Mouse (Mus musculus) induced T-regulatory cell, adult 2 months (primary cell): ENCODE data around the gene Lactbl1.
A peak's percentile ranks its signal among the peaks of the same experiment; 100 is the strongest.

Experiments
- DNase-seq: peaks from one replicate; pipeline ENCODE4 v3.0.0-alpha.2; 2012; ENCODE audit warnings: low read depth

Gene Lactbl1

GRCm38 (mm10) chr4:136636983-136637562 is 14.7 kb downstream of the Lactbl1 start:
- no peak for DNase-seq

DNA sequence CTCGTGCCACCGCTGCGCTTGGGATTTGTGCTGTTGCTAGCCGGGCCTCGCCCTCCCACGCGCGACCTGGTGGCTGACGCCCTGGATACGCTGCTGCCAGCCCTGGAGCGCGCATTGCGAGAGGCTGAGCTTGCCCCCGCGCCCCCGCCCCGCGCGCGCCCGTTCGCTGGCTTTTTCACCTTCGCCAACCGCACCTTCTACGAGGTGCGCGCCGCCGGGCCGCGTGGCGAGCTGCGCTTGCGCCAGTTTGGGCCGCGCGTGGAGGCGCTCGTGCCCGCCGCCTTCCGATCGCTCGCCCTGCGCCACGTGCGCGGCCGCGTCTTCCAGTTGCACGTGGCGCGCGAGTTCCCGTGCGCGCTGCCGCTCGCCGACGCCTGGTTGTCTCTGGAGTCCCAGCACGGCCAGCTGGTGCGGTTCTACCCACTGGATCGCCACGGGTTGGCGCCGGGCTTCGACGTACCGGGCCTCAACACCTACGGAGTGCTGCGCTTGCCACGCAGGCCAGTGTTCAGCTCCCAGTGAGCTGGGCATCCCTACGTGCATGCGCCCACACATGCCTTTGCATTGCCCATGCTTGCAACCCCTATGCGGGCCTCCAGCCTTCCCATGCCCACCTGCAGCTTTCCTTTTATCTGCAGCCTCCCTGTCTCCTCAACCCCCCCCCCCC is 15.3 kb downstream of the Lactbl1 start:
- DNase-seq = peak; percentile 20

GRCm38 (mm10) chr4:136638230-136638750 is 15.9 kb downstream of the Lactbl1 start:
- no peak for DNase-seq

DNA sequence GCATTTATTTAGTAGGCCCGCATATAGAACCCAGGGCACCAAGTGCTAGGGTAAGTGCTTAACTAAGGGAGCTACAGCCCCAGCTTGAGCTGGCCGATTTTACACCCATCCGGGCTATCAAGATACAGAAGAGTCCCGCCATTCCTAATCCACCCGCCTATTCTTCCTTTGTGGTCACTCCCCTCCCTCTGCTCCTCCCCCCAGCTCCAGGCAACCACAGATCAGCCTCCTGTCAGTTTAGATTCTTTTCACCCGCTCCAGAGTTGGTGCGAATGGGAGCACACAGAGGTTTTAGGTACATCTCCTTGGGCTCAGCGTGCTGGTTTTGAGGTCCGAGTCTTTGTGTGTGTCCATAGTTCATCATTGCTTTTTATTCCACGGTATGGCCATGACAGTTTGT is 16.5 kb downstream of the Lactbl1 start:
- no peak for DNase-seq

GRCm38 (mm10) chr4:136648922-136649479 is 26.6 kb downstream of the Lactbl1 start:
- peak; percentile 78 for DNase-seq

GRCm38 (mm10) chr4:136649480-136650196 is 27.2 kb downstream of the Lactbl1 start:
- no peak for DNase-seq

GRCm38 (mm10) chr4:136650261-136650660 is 27.8 kb downstream of the Lactbl1 start:
- no peak for DNase-seq

DNA sequence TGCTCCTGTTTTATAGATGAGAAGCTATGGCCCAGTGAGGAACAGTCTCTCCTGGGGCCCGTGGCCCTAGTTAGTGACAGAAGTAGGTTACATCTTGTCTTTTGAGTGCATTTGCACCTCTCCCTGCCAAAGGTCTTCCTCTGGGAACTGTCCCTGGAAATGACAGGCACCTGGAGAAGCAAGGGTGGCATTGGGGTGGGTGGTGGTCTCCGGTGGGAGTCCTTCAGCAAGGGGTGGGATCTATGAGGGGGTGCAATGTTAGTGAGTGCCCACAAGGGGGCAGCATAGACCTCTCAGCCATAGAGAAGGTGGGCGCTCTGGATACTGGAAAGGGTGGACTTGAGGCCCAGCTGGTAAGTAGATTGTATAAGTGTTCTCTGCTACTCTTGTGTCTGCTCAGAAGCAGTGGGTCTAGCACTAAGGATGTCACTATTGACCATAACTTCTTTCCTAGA is 29.0 kb downstream of the Lactbl1 start:
- peak; percentile 55 for DNase-seq

GRCm38 (mm10) chr4:136651882-136652527 is 29.6 kb downstream of the Lactbl1 start:
- no peak for DNase-seq

GRCm38 (mm10) chr4:136652528-136652910 is 30.1 kb downstream of the Lactbl1 start:
- DNase-seq = no peak

DNA sequence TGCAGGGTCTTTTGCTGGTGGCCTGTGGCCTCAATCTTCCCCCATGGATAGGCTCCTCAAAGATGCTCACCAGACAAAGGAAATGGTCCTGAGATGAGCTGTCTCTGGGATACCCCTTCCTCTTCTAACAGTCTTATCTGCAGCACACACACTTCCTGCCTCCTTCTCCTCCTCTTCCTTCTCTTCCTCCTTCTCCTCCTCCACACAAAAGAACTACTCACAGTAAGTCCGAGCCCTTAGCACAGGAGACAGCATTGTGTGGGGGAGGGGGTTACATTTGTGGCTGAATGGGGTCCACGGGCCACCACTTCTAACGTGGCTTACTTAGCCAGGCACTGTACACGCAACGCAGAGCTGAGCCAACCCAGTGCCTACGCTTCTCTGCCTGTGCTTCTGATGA is 30.6 kb downstream of the Lactbl1 start:
- no peak for DNase-seq

GRCm38 (mm10) chr4:136653692-136654234 is 31.3 kb downstream of the Lactbl1 start:
- DNase-seq = no peak

DNA sequence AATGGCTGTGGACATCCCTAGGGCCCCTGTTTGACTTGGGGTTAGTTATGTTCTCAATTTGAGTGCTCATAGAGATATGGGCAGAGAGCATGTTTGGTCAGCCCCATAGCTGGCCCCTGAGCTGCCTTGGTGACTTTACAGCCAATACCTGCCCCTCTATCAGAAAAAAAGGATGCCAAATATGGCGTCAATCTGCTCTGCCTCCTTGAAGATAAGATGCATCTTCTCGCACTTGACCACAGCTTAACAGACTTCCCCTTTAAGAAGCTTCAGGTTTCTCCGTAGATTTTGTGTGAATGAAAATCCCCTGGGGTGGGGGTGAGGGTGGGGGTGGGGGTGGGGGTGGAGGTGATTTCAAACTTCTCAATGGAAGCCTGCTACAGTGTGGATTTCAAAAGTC is 35.5 kb downstream of the Lactbl1 start:
- DNase-seq = no peak

GRCm38 (mm10) chr4:136665068-136665467 is 42.6 kb downstream of the Lactbl1 start:
- DNase-seq = no peak

DNA sequence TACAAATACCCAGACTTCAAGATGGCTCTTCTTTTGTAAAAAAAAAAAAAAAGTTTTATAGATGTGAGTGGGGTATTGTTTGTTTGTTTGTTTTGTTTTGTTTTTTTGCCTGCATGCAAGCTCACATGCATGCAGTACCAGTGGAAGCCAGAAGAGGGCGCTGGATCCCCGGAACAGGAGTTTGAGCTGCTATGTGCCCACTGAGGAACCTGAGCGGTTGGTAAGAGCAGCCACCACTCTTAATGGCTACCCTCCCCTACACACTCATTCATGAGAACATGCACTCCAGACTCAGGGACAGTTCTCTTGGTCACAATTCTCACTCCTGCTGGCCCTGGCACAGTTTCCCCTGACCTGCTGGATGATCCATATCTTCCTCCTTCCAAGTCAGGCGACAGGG is 43.6 kb downstream of the Lactbl1 start:
- DNase-seq = peak; percentile 16

DNA sequence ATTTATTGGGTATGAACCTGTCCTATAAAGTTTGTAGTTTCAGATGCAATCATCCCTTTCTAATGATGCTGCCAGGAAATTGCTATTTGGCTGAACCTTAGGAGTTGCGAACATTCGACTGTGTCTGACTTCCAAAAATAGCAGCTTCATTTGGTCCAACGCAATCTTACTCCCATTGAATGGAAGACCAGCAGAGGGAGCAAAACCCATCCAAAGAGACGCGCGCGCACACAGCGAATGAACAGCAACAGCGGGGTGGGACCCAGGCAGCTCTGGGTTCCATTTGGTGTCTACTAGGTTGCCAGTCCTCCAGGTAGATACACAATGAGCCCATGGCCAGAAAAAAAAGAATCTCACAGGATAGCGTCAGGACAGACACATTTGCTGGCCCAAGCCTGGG is 45.3 kb downstream of the Lactbl1 start:
- DNase-seq = no peak

DNA sequence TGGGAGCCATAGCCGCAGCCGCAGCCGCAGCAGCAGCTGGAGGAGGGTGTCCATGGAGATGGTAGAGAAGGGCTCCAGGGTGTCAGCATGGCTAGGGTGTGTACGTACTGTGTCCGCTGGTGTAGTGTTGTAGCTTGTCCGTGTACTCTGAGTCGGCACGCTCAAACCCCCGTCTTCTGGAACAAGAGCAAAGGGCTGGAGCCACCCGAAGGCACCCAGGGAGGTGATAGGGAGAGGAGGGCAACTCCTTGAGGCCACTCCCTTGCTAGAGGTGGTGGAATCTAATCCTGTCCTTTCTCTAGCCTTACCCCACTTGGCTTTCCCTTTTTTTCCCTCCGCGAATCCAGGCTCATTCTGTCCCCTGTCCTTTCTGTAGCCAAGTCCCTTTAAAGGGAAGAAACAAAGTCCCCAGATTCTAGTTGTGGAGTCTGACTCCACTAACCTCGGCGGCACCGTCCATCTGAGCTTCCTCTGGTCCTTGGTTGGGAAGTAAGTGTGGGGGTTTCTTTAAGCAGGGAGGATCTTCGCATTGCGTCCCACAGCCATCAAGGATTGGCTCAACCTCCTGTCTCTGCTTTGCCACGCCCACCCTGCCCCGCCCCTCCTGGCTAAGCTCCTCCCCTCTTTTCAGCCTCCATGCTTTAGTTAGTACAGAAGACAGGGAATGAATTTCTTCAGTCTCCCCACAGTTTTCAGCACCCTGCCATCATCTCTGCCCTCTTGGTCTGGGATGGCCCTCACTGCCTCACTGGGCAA is 50.1 kb downstream of the Lactbl1 start:
- DNase-seq = no peak

DNA sequence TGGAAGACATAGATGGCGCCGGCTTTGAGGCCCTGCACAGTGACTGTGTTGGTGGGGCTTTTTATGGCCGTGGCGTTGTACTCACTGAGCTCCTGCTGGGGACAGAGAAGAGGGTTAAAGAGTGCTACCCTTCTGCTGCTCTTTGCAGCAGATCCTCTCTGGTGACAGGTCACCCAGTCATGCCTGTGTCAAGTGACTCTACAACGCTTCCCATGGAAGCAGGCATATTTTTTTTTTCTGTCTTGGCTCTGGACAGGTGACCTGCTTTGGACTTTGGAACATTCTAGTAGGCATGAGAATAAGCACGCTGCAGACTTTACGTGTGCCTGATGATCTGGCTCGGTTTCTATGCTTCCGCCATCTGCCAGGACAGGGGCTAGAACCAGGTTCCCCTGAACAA is 53.0 kb downstream of the Lactbl1 start:
- DNase-seq = no peak

- peak; percentile 80 for DNase-seq
Measured at GRCm38 (mm10) chr4:136678480-136678879, 56.1 kb downstream of the Lactbl1 start.

- no peak for DNase-seq
Measured at GRCm38 (mm10) chr4:136679221-136679620, 56.8 kb downstream of the Lactbl1 start.

DNA sequence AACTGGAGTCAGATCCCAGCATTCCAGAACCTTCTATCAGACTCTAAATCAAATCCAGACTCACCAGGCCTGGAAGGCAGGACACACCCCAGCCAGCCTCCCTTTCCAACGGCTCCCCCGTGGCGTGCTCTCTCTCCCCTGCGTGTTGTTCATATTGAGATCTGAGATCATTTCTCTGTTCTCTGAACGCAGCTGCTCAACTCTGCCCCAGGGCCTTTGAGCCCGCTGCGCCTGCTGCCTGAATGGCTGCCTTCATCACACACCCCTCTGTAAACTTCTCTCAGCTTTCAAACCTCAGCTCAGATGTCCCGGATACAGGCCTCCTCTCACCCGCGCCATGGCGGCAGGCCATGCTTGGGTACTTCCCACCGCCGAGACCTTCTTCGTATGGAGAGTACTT is 58.2 kb downstream of the Lactbl1 start:
- DNase-seq = no peak
